Mouse (Mus musculus) midbrain, embryonic 12.5 days (tissue): ENCODE results near the gene Phf21a. TPM values are rescaled to one million over a fixed set of nuclear protein-coding genes. Genes with fewer than 3 reads are reported as not detected.

ENCODE experiments used
- ATAC-seq: fragments of 200-750 bp; cut with Nextera tagmentation; 2 replicates; pipeline ENCODE4 v1.8.0; 2017; ENCODE audit warnings: low read depth, moderate TSS enrichment, moderate library complexity; ENCODE audit not compliant: low FRiP score
- H3K27ac ChIP-seq: fragments of 300-500 bp; sonication (generic); replicated peaks from 2 replicates; pipeline ENCODE4 v1.5.1; 2016; ENCODE audit warnings: mild to moderate bottlenecking
- H3K27me3 ChIP-seq: fragments of 300-500 bp; sonication (generic); 2 replicates; pipeline ENCODE4 v1.6.1; 2016; ENCODE audit warnings: mild to moderate bottlenecking
- H3K36me3 ChIP-seq: fragments of 300-500 bp; sonication (generic); 2 replicates; pipeline ENCODE4 v1.6.1; 2016
- H3K4me1 ChIP-seq: fragments of 300-500 bp; sonication (generic); 2 replicates; pipeline ENCODE4 v1.6.1; 2016
- H3K4me2 ChIP-seq: fragments of 300-500 bp; sonication (generic); replicated peaks from 2 replicates; pipeline ENCODE4 v1.6.1; 2016; ENCODE audit warnings: mild to moderate bottlenecking, moderate library complexity
- H3K4me3 ChIP-seq: fragments of 300-500 bp; sonication (generic); 2 replicates; pipeline ENCODE4 v1.5.1; 2016; ENCODE audit warnings: mild to moderate bottlenecking
- H3K9ac ChIP-seq: fragments of 300-500 bp; sonication (generic); replicated peaks from 2 replicates; pipeline ENCODE4 v1.6.1; 2016; ENCODE audit warnings: mild to moderate bottlenecking, moderate library complexity
- H3K9me3 ChIP-seq: fragments of 300-500 bp; sonication (generic); 2 replicates; pipeline ENCODE4 v1.6.1; 2016; ENCODE audit warnings: mild to moderate bottlenecking
- WGBS: fragments of 180-500 bp; shearing (Covaris S2); methylation state at CpG from one replicate; pipeline ENCODE4 v1.1.7; 2016; 5-methylcytosine and 5-hydroxymethylcytosine counted together
- microRNA counts: library from miRNA; unstranded; fragments of <30 nt; microRNA quantifications from one replicate; lab custom pipeline; 2017
- microRNA-seq: library from miRNA; unstranded; fragments of <30 nt; microRNA quantifications from one replicate; pipeline ENCODE4, GENCODE M21; 2017
- polyA plus RNA-seq: library from polyadenylated mRNA; unstranded; fragments of >200 nt; fragmentation: Nextera tagmentation; extraction: Ambion mirVana; gene quantifications from 2 replicates; pipeline ENCODE4 v1.2.1, GENCODE M21; 2016

The Phf21a gene
- polyA plus RNA-seq, 1 experiment from 2014 or later, result 45.6 TPM

DNA sequence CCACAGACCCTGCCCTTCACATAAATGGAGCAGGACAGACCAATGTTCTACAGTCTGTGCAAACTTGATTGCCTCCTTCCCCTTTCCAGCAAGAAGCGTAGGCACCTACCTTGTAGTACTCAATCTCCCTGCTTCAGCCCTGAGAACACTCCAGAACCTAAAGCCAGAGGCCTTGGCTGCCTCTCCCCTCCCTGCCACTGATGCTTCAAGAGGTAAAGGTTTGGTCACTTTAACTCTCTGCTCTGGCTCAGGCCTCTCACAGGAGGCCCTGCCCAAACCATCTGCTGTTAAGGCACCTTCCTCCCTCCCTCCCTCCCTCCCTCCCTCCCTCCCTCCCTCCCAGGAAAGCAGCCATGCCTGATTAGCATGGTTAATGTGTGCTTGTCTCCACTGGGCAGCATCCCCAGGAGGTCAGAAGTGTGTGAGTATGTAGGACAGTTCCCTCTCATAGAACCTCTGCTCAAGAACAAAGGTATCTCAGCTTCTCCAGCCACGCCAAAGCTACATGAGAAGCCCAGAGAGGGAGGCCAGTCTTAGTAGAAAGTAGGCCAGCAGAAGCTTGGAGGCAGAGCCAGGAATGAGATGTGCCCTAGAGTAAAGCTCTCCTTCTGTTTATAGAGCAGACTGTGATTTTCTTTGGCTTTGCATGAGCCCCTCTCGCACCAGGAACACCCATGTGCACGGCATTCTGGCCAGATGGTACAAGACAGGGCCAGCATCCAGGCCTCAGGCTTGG lies 309.8 kb downstream of the Phf21a start:
- Histone ChIP-seq H3K27me3 (no peaks in the 10 kb centered on the region; the same call in 1 of the 2 replicates), H3K4me3 (no peak overlapping the region), H3K9ac (no peak overlapping the region), H3K4me2 (no peak overlapping the region), H3K4me1 (peaks cover 35% of the 10 kb centered on the region), H3K27ac (no peak overlapping the region; the same call in 1 of the 2 replicates), H3K36me3 (peaks cover 34% of the 10 kb centered on the region), H3K9me3 (no peaks in the 10 kb centered on the region)
- WGBS, result 70% methylated on average over 4 of the region's 4 CpGs
- ATAC-seq, result no peak

- H3K4me1 ChIP-seq, result peaks cover 29% of the 10 kb centered on the region; the same call in 1 of the 2 replicates
- no peak for ATAC-seq
- H3K27me3 ChIP-seq, result no peaks in the 10 kb centered on the region; the same call in 1 of the 2 replicates
- H3K4me3 ChIP-seq, result no peak overlapping the region
- 93% methylated on average over 5 of the region's 5 CpGs for WGBS
- peaks cover 45% of the 10 kb centered on the region for H3K36me3 ChIP-seq
- H3K9ac ChIP-seq, result no peak overlapping the region
- H3K27ac ChIP-seq, result no peak overlapping the region
- H3K9me3 ChIP-seq, result no peaks in the 10 kb centered on the region
- H3K4me2 ChIP-seq, result no peak overlapping the region
Observed at GRCm38 (mm10) chr2:92403776-92404319, 310.9 kb downstream of the Phf21a start.

DNA sequence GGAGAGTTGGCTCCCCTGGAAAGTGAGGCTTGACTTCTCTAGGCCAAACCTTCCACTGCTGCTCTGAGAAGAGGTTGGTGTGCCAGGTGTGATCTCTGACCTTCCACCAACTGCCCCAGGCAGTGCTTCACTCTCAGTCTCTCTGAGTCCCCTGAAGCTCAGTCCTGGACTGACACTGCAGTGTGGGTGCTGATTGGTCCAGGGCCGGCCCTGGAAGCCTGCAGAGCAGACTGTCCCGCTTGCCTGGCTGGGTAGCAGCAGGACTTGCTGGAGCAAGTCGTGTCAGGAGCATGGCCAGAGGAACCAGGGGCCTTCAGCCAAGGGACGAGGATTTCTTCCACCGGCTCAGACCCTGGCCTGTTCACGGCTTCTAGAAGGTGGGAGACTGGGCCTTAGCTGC lies 311.8 kb downstream of the Phf21a start:
- no peaks in the 10 kb centered on the region for H3K9me3 ChIP-seq
- H3K9ac ChIP-seq, result no peak overlapping the region
- peaks cover 54% of the 10 kb centered on the region for H3K36me3 ChIP-seq
- no peaks in the 10 kb centered on the region; the same call in 1 of the 2 replicates for H3K27me3 ChIP-seq
- H3K4me3 ChIP-seq, result no peak overlapping the region
- H3K27ac ChIP-seq, result 0 out of 2 replicates have a peak overlapping the region, but pooled peaks have one; percentile 11
- no peak for ATAC-seq
- no peak overlapping the region for H3K4me2 ChIP-seq
- 88% methylated on average over 6 of the region's 6 CpGs for WGBS
- H3K4me1 ChIP-seq, result peaks cover 24% of the 10 kb centered on the region; the same call in 1 of the 2 replicates

- H3K9ac ChIP-seq, result no peak overlapping the region
- no peaks in the 10 kb centered on the region for H3K9me3 ChIP-seq
- peaks cover 16% of the 10 kb centered on the region; the same call in 1 of the 2 replicates for H3K4me1 ChIP-seq
- no peaks in the 10 kb centered on the region for H3K27me3 ChIP-seq
- H3K4me3 ChIP-seq, result no peak overlapping the region
- no peak overlapping the region for H3K4me2 ChIP-seq
- 0 out of 2 replicates have a peak, but pooled peaks have one; percentile 32 for ATAC-seq
- 86% methylated on average over 7 of the region's 7 CpGs for WGBS
- H3K27ac ChIP-seq, result peak overlapping the region; percentile 22; the same call in 1 of the 2 replicates
- H3K36me3 ChIP-seq, result peaks cover 63% of the 10 kb centered on the region
Observed at GRCm38 (mm10) chr2:92405687-92406086, 312.8 kb downstream of the Phf21a start.

DNA sequence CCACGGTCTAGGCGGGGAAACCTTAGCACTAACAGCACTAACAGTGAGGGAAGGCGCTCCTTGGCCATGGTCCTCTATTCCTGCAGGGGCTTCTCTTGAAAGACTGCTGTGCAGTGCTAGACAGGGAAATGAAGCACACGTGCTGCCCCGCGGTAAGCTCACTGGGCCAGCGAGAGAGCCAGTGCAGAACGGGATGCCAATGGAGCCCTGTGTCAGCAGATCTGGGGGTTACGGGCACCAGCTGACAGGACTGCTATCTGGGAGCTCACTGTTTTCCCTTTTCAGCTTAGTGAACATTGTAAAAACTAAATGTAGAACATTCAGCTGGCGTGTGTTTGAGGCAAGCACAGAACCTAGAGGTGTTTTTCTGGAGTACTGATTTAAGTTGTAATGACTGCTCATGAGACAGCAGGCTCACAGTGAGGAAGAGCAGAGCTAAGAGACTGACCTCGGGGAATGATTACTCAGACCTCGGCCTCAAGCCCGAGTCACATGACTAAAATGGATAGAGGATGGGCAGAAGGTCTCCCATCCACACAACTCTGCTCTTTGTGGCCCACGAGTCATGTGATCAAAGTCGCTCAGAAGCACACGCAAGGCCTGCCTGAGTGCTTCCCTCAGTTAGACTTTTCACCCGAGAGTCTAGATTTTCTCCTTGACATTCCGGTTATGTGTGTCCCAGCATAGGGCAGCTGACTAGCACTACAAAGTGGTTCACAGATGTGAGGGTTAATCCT lies 315.6 kb downstream of the Phf21a start:
- ATAC-seq, result no peak
- Histone ChIP-seq H3K9me3 (no peaks in the 10 kb centered on the region), H3K4me2 (no peak overlapping the region), H3K9ac (no peak overlapping the region), H3K36me3 (peaks cover 90% of the 10 kb centered on the region), H3K27ac (no peak overlapping the region), H3K4me3 (no peak overlapping the region), H3K27me3 (no peaks in the 10 kb centered on the region), H3K4me1 (peaks cover 6% of the 10 kb centered on the region; the same call in 1 of the 2 replicates)
- 88% methylated on average over 18 of the region's 18 CpGs for WGBS

- H3K36me3 ChIP-seq, result peaks cover 93% of the 10 kb centered on the region
- H3K9me3 ChIP-seq, result no peaks in the 10 kb centered on the region
- no peak overlapping the region for H3K27ac ChIP-seq
- H3K27me3 ChIP-seq, result no peaks in the 10 kb centered on the region
- WGBS, result 93% methylated on average over 10 of the region's 10 CpGs
- no peak overlapping the region for H3K4me3 ChIP-seq
- H3K4me1 ChIP-seq, result no peaks in the 10 kb centered on the region
- H3K9ac ChIP-seq, result no peak overlapping the region
- H3K4me2 ChIP-seq, result no peak overlapping the region
- ATAC-seq, result no peak
Observed at GRCm38 (mm10) chr2:92411705-92412104, 318.8 kb downstream of the Phf21a start.

MicroRNAs within 50 kb of the gene (microRNA counts, 519-probe panel; counts per million panel counts)
- 3,853 counts per million, percentile 21 among the panel's probes with 10 or more counts for microRNA mmu-miR-1955 (lab: Ali Mortazavi, UCI)

Small RNA genes lying within 50 kb of the gene (microRNA-seq; reads per million reads assigned to microRNA genes)
- gene Mir1955 (58.3 reads per million, percentile 45 among the genes with 10 or more reads in this experiment), gene Mir7000 (1.2 reads per million)

Other genes with a start within 250 kb of the Phf21a start
- 0.31 and 0.56 TPM in 2 replicates for gene Chrm4, start 165.9 kb upstream of the Phf21a start, polyA plus RNA-seq
- 672 and 763 TPM in 2 replicates for gene Mdk, start 160.8 kb upstream of the Phf21a start, polyA plus RNA-seq
- 0.37 TPM in 2 replicates for gene Gm9821, start 147.4 kb upstream of the Phf21a start, polyA plus RNA-seq
- gene Dgkz, start 117.3 kb upstream of the Phf21a start, polyA plus RNA-seq, result 24.5 and 26.1 TPM in 2 replicates
- 2.5 TPM in 2 replicates for gene Creb3l1, start 68.6 kb upstream of the Phf21a start, polyA plus RNA-seq